Mouse (Mus musculus): ENCODE data around the gene 1700008O03Rik. TPM values are rescaled to one million over a fixed set of nuclear protein-coding genes. Genes with fewer than 3 reads are reported as not detected.

1700008O03Rik gene
- polyA plus RNA-seq, 1 experiment, result 0.47 TPM

Other genes starting within 250 kb of the 1700008O03Rik start
- gene Klk1b16, start 249.1 kb downstream of the 1700008O03Rik start, polyA plus RNA-seq (2012; rRNA removed), result not detected in 2 replicates
- gene Klk1b24, start 197.6 kb downstream of the 1700008O03Rik start, polyA plus RNA-seq (2012; rRNA removed), result 0.51 and 0.88 TPM in 2 replicates
- gene Klk1b3, start 187.6 kb downstream of the 1700008O03Rik start, polyA plus RNA-seq (2012; rRNA removed), result 0.38 and 0.43 TPM in 2 replicates
- gene Klk1b4, start 178.4 kb downstream of the 1700008O03Rik start, polyA plus RNA-seq (2012; rRNA removed), result not detected in 2 replicates
- 2.7 and 3.2 TPM in 2 replicates for gene Klk1b5, start 169.9 kb downstream of the 1700008O03Rik start, polyA plus RNA-seq (2012; rRNA removed)
- gene Klk1, start 160.5 kb downstream of the 1700008O03Rik start, polyA plus RNA-seq (2012; rRNA removed), result 0.71 and 1.8 TPM in 2 replicates
- 0.24 TPM in 1 of 2 replicates, not detected in the other for gene Gm36864, start 149.6 kb downstream of the 1700008O03Rik start, polyA plus RNA-seq (2012; rRNA removed)
- gene 1700028J19Rik, start 139.1 kb downstream of the 1700008O03Rik start, polyA plus RNA-seq (2012; rRNA removed), result 4.4 and 7.6 TPM in 2 replicates
- 107 and 113 TPM in 2 replicates for gene 2410002F23Rik, start 139.1 kb downstream of the 1700008O03Rik start, polyA plus RNA-seq (2012; rRNA removed)
- 0.16 TPM in 1 of 2 replicates, not detected in the other for gene Acp4, start 128.4 kb downstream of the 1700008O03Rik start, polyA plus RNA-seq (2012; rRNA removed)
- 16.9 and 20.7 TPM in 2 replicates for gene Gm15517, start 124.4 kb downstream of the 1700008O03Rik start, polyA plus RNA-seq (2012; rRNA removed)
- gene Clec11a, start 78.9 kb downstream of the 1700008O03Rik start, polyA plus RNA-seq (2012; rRNA removed), result 12.4 and 13.8 TPM in 2 replicates
- 0.31 and 0.33 TPM in 2 replicates for gene Shank1, start 75.6 kb downstream of the 1700008O03Rik start, polyA plus RNA-seq (2012; rRNA removed)
- 2.8 and 4.7 TPM in 2 replicates for gene Syt3, start 1.7 kb downstream of the 1700008O03Rik start, polyA plus RNA-seq (2012; rRNA removed)
- gene Lrrc4b, start 43.2 kb upstream of the 1700008O03Rik start, polyA plus RNA-seq (2012; rRNA removed), result 1.1 and 1.3 TPM in 2 replicates
- 0.20 and 0.23 TPM in 2 replicates for gene Aspdh, start 79.6 kb upstream of the 1700008O03Rik start, polyA plus RNA-seq (2012; rRNA removed)
- 47.1 and 52.2 TPM in 2 replicates for gene Josd2, start 82.2 kb upstream of the 1700008O03Rik start, polyA plus RNA-seq (2012; rRNA removed)
- 224 and 274 TPM in 2 replicates for gene Emc10, start 110.7 kb upstream of the 1700008O03Rik start, polyA plus RNA-seq (2012; rRNA removed)
- 21.1 and 32.6 TPM in 2 replicates for gene Fam71e1, start 110.8 kb upstream of the 1700008O03Rik start, polyA plus RNA-seq (2012; rRNA removed)
- 0.27 and 1.4 TPM in 2 replicates for gene Mybpc2, start 138.8 kb upstream of the 1700008O03Rik start, polyA plus RNA-seq (2012; rRNA removed)
- gene Spib, start 146.3 kb upstream of the 1700008O03Rik start, polyA plus RNA-seq (2012; rRNA removed), result 0.95 and 0.97 TPM in 2 replicates
- gene Pold1, start 163.0 kb upstream of the 1700008O03Rik start, polyA plus RNA-seq (2012; rRNA removed), result 16.2 and 16.8 TPM in 2 replicates
- 153 and 164 TPM in 2 replicates for gene Nr1h2, start 168.1 kb upstream of the 1700008O03Rik start, polyA plus RNA-seq (2012; rRNA removed)
- 11.1 and 30.6 TPM in 2 replicates for gene Napsa, start 186.6 kb upstream of the 1700008O03Rik start, polyA plus RNA-seq (2012; rRNA removed)
- gene Kcnc3, start 204.8 kb upstream of the 1700008O03Rik start, polyA plus RNA-seq (2012; rRNA removed), result 16.7 and 24.5 TPM in 2 replicates

Measured in gonadal fat pad, adult 2 months (tissue).